Mouse (Mus musculus) myocyte (in vitro differentiated cells): ENCODE data around the gene Arg2.

Experiments
- CEBPB ChIP-seq: IDR thresholded peaks from 2 replicates; pipeline ENCODE4 v1.6.1; 2011; ENCODE audit warnings: mild to moderate bottlenecking, moderate library complexity; ENCODE audit not compliant: poor library complexity, insufficient read depth, severe bottlenecking
- MAX ChIP-seq: IDR thresholded peaks from one replicate; pipeline ENCODE4 v1.6.1; 2011; ENCODE audit warnings: low read depth, mild to moderate bottlenecking, control low read depth
- POLR2A ChIP-seq: IDR thresholded peaks from one replicate; pipeline ENCODE4 v1.6.1; 2011; ENCODE audit warnings: low read depth, mild to moderate bottlenecking, control low read depth, moderate library complexity; ENCODE audit not compliant: insufficient read length
- POLR2AphosphoS2 ChIP-seq: IDR thresholded peaks from one replicate; pipeline ENCODE4 v1.6.1; 2011; ENCODE audit warnings: low read depth, control low read depth; ENCODE audit not compliant: insufficient read length
- TCF12 ChIP-seq: IDR thresholded peaks from one replicate; pipeline ENCODE4 v1.6.1; 2011; ENCODE audit warnings: mild to moderate bottlenecking, control low read depth; ENCODE audit not compliant: poor library complexity, insufficient read depth, severe bottlenecking

GRCm38 (mm10) chr12:79169173-79169572 lies 38.6 kb downstream of the Arg2 start:
- no peak for TF ChIP-seq TCF12
- TF ChIP-seq POLR2AphosphoS2, result no peak
- no peak for TF ChIP-seq POLR2A
- TF ChIP-seq CEBPB, result no peak
- TF ChIP-seq MAX, result no peak
